Mouse (Mus musculus) testis, adult 2 months (tissue): ENCODE results near the gene Rem2.

Experiments used
- CTCF ChIP-seq: fragments of 200-500 bp; IDR thresholded peaks from 2 replicates; pipeline ENCODE4 v1.5.1; 2012; ENCODE audit warnings: low read depth, mild to moderate bottlenecking, inconsistent platforms, low read length, moderate library complexity; ENCODE audit not compliant: control insufficient read depth, insufficient read depth, insufficient replicate concordance
- POLR2A ChIP-seq: fragments of 200-500 bp; IDR thresholded peaks from 2 replicates; pipeline ENCODE4 v1.6.1; 2012; ENCODE audit warnings: low read depth, mild to moderate bottlenecking, inconsistent platforms, low read length, moderate library complexity; ENCODE audit not compliant: control insufficient read depth

GRCm38 (mm10) chr14:54432078-54432836 is 43.6 kb upstream of the Rem2 start:
- TF ChIP-seq CTCF = no peak
- TF ChIP-seq POLR2A = no peak
